Mouse (Mus musculus) left cerebral cortex, postnatal 25 days (tissue): ENCODE results near the gene Mcf2l. TPM values are rescaled to one million over a fixed set of nuclear protein-coding genes. Genes with fewer than 3 reads are reported as not detected.

Experiments used
- DNase-seq, 2 experiments: peaks; one replicate each; pipeline ENCODE4 v3.0.0; 2022; ENCODE audit warnings: low spot score in 2 of 2, mixed read lengths in 1 of 2
- intact Hi-C: fragments of 180-260 bp; cut with DNase I; formaldehyde crosslinking; loops from one replicate; pipeline ENCODE4 v1.15.1; 2025
- total RNA-seq, 2 experiments: library from RNA; stranded (reverse); gene quantifications; 2 replicates each; pipeline ENCODE4 v1.2.3; 2021

Gene Mcf2l
- total RNA-seq = 100 to 1,000 TPM; 241 to 256 TPM

- intact Hi-C loops = no loop called here
- DNase-seq = peak in 1 of 2 experiments; percentile 23
Measured at GRCm38 (mm10) chr8:12873357-12874046, at the start of gene Mcf2l. Mcf2l (plus strand) TSS chr8:12873806.

DNA sequence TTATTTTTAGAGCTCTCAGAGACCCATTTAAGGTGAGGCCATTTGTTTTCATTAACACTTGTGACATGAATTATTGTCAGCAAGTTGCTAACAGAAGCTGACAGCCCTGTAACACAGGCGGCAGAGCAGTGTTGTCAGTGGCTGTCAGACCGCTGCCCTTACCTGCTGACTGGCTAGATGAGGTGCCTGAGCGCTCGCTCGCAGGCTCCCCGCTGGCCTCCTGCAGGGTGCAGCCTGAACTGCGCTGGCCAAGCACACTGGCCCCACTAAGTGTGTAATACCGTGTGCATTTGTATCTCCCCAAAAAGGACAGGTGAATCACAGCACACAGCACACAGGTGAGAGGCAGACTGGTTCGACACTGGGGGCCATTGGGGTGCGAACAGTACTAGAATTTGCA, 49.0 kb upstream of the Mcf2l start:
- no peak for DNase-seq
- intact Hi-C loops = no loop called here

DNA sequence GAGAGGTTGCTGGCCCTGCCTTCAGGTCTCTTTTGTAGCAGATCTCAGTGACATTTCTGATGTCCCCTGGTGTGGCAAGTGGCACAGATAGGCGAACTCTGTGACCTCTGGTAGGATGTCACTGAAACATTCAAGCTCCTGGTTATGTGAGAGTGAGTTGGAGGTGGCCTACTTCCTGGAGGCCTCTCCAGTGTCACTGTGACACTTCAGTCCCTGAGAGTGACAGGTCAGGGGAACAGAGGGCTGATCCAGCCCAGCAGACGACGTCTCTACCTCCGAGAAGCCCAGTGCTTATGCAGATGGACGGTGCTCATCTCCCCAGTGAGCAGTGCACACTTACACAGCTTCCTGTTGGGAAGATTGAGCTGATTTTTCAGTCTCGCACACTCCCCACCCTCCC, 48.4 kb upstream of the Mcf2l start:
- intact Hi-C loops = no loop called here
- no peak for DNase-seq

DNA sequence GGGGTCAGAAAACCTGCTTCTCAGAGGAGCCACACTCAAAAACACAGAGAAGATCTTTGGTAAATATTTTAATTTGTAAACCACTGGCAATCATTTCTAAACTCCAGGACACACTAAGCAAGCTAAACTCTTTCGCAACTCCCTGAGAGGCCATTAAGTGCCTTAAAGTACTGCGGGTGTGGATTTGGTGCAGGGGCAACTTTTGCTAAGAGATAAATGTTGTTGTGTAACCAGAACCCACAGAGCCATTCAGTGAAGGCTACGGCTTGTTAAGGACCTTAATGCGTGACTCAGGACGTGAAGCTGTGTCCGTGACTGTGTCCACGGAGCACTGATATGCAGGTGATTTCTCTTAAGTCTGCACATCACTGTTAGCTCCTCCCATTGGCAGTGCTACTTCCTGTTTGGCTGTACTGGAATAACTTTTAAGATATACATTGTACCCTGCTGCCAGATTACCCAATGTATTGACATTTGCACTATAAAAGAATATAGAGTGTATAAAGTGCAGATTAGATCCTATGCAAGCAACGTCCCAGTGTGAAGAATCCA, 47.8 kb upstream of the Mcf2l start:
- DNase-seq = no peak
- intact Hi-C loops = no loop called here

GRCm38 (mm10) chr8:12827124-12827523, 46.5 kb upstream of the Mcf2l start:
- intact Hi-C loops = no loop called here
- no peak for DNase-seq

GRCm38 (mm10) chr8:12828298-12828697, 45.3 kb upstream of the Mcf2l start:
- intact Hi-C loops = no loop called here
- DNase-seq = no peak

- no peak for DNase-seq
- intact Hi-C loops = no loop called here
Measured at GRCm38 (mm10) chr8:12829381-12829780, 44.2 kb upstream of the Mcf2l start.

- intact Hi-C loops = no loop called here
- DNase-seq = peak; percentile 13 to 25
Measured at GRCm38 (mm10) chr8:12831659-12832589, 41.7 kb upstream of the Mcf2l start.

- intact Hi-C loops = no loop called here
Measured at GRCm38 (mm10) chr8:12833616-12834015, 40.0 kb upstream of the Mcf2l start.

GRCm38 (mm10) chr8:12840834-12841233, 32.8 kb upstream of the Mcf2l start:
- intact Hi-C loops = no loop called here
- no peak for DNase-seq

More at GRCm38 (mm10) chr8:12833616-12834015, 40.0 kb upstream of the Mcf2l start:
- DNase-seq = no peak

- no peak for DNase-seq
- intact Hi-C loops = no loop called here
Measured at GRCm38 (mm10) chr8:12842342-12842995, 31.1 kb upstream of the Mcf2l start.

DNA sequence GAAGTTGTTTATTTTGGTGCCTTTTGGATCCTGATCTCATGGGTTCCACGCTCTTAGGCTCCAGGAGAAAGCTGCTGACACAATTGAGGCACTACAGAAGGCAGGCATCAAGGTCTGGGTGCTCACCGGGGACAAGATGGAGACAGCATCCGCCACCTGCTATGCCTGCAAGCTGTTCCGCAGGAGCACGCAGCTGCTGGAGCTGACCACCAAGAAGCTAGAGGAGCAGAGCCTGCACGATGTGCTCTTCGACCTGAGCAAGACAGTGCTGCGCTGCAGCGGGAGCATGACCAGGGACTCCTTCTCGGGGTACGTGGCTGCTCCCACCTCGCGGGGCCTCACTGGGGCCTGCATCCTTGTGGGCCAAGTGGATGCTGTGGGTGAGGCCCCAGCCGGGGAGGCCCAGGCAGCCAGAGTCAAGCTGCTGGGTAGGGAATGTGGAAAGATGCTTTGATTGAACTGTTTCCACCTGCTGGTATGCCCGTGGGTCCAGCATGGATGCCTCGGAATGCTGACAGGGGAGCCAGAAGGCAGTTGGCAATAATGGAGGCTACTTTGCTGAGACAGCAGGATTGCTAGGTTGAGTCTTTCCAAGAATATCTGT, 29.2 kb upstream of the Mcf2l start:
- intact Hi-C loops = no loop called here
- no peak for DNase-seq

DNA sequence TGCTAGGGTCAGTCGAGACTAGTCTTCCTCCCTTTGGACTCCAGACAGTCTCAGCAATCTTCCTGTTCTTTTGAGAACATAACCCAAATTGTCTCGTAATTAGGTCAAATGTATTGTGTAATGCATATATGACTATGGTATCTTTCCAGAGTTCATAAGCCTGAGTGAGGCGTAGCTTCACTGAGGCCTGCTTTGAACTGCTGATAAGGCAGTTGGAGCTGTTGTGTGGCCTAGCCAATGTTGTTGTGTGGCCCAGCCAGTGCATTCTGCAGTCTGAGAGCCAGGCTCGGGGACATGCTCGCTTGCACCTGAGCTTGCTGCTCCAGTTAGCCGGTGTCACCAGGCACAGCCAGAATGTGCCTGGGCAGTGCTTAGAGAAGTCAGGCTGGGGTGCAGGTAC, 27.2 kb upstream of the Mcf2l start:
- DNase-seq = no peak
- intact Hi-C loops = no loop called here

- intact Hi-C loops = no loop called here
- DNase-seq = no peak
Measured at GRCm38 (mm10) chr8:12851241-12851640, 22.4 kb upstream of the Mcf2l start.

- intact Hi-C loops = no loop called here
Measured at GRCm38 (mm10) chr8:12856038-12856437, 17.6 kb upstream of the Mcf2l start.

DNA sequence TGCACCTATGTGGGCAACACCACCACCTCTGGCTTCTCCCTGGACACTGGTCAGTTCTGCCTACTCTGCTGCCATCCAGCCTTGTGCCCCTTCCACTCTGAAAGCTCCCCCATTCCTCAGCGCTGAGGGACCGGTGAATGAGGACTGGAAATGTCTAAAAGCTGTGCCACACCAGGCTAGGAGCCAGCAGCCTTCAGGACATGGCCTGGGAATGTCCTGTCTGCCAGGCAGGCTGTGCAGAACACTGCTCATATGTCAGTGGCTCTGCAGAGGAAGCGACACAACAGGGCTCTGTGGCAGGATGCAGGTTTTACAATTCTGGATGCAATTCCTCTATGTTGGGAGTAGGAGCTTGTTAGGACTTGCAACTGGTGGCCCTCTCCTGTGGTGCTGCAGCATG, 10.5 kb upstream of the Mcf2l start:
- intact Hi-C loops = no loop called here
- DNase-seq = no peak

More at GRCm38 (mm10) chr8:12856038-12856437, 17.6 kb upstream of the Mcf2l start:
- no peak for DNase-seq

- intact Hi-C loops = no loop called here
- DNase-seq = no peak
Measured at GRCm38 (mm10) chr8:12863608-12864007, 10.0 kb upstream of the Mcf2l start.

GRCm38 (mm10) chr8:12865790-12866189, 7.8 kb upstream of the Mcf2l start:
- intact Hi-C loops = no loop called here
- DNase-seq = no peak

GRCm38 (mm10) chr8:12869661-12870060, 3.9 kb upstream of the Mcf2l start:
- no peak for DNase-seq

GRCm38 (mm10) chr8:12870656-12871055, 3.0 kb upstream of the Mcf2l start:
- DNase-seq = no peak
- intact Hi-C loops = no loop called here

More at GRCm38 (mm10) chr8:12869661-12870060, 3.9 kb upstream of the Mcf2l start:
- intact Hi-C loops = no loop called here
